In the genomic region with DNA sequence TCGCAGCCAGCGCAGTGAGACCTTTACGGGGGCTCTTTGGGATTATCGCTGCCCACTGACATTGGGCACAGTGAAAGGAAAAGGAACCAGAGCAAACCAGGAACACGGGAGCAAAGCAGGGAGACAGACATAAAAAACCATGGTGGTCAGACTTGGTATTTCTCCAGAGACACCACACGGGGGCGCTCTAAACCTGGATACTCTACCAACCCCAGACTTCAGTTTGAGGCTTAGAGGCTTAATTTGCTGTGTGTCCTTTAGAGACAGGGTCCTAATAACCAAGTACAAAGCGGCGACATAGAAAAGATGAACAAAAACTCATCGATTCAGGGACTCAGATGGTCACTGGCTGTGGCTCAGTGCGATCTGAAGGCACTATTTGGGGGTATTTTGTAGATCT, we compare ENCODE assay signal across 8 mouse cellular contexts. TPM values are rescaled to one million over a fixed set of nuclear protein-coding genes. Genes with fewer than 3 reads are reported as not detected.
A peak's percentile ranks its signal among the peaks of the same experiment; 100 is the strongest.
DNase-seq lines count a peak whose midpoint lies in the region; ATAC-seq and TF ChIP-seq lines count a peak whose summit lies in the region.

No protein-coding gene starts in this region.

- H3K9ac ChIP-seq in heart, adult 2 months (ENCODE audit: low read depth, low read length) = no peak overlapping the region
- H3K9ac ChIP-seq in forebrain, embryonic 13.5 days = peak overlapping the region; percentile 34; the same call in 1 of the 2 replicates

- no peaks in the 10 kb centered on the region for H3K27me3 ChIP-seq in heart, adult 2 months (ENCODE audit: control insufficient read depth, insufficient read depth, low read length)
- peaks cover 39% of the 10 kb centered on the region for H3K27me3 ChIP-seq in forebrain, embryonic 13.5 days

- no peaks in the 10 kb centered on the region for H3K79me2 ChIP-seq in heart, adult 2 months (replicated peaks; ENCODE audit: control insufficient read depth, insufficient read depth, low read length)

- TF ChIP-seq EP300 in heart, adult 2 months (IDR thresholded peaks at IDR 0.05; ENCODE audit: insufficient read depth, low read depth, low read length) = no peak

- TF ChIP-seq CTCF in heart, adult 2 months (IDR thresholded peaks at IDR 0.05) = peak; percentile 65
- peak; percentile 40; the same call in 1 of the 2 replicates for TF ChIP-seq CTCF in bone marrow macrophage, adult 2 months (IDR thresholded peaks at IDR 0.05; ENCODE audit: low read depth, low read length)

- H3K4me2 ChIP-seq in forebrain, embryonic 13.5 days = peak overlapping the region; percentile 21; the same call in 1 of the 2 replicates

- no peaks in the 10 kb centered on the region for H3K4me1 ChIP-seq in heart, adult 2 months (ENCODE audit: control insufficient read depth, insufficient read depth, low read length)
- no peaks in the 10 kb centered on the region for H3K4me1 ChIP-seq in bone marrow macrophage, adult 2 months (ENCODE audit: control insufficient read depth, insufficient read depth, low read length)
- H3K4me1 ChIP-seq in forebrain, embryonic 13.5 days = no peaks in the 10 kb centered on the region

- ATAC-seq in forebrain, embryonic 13.5 days = no peak

- 14% methylated on average over 11 of the region's 11 CpGs for WGBS in heart, adult 2 months
- WGBS in forebrain, embryonic 13.5 days = 11% methylated on average over 11 of the region's 11 CpGs
- WGBS in large intestine, adult 2 months = 12% methylated on average over 11 of the region's 11 CpGs

- no peaks in the 10 kb centered on the region for H3K36me3 ChIP-seq in heart, adult 2 months (ENCODE audit: control insufficient read depth, insufficient read depth, low read length)
- H3K36me3 ChIP-seq in forebrain, embryonic 13.5 days (ENCODE audit: poor library complexity, severe bottlenecking) = no peaks in the 10 kb centered on the region

- H3K27ac ChIP-seq in heart, adult 2 months = no peak overlapping the region
- H3K27ac ChIP-seq in bone marrow macrophage, adult 2 months (ENCODE audit: insufficient read depth, low read depth, low read length) = no peak overlapping the region
- no peak overlapping the region for H3K27ac ChIP-seq in forebrain, embryonic 13.5 days

- TF ChIP-seq POLR2A in heart, adult 2 months (IDR thresholded peaks at IDR 0.05; ENCODE audit: insufficient read depth, low read depth, low read length) = no peak
- no peak for TF ChIP-seq POLR2A in bone marrow macrophage, adult 2 months (IDR thresholded peaks at IDR 0.05; ENCODE audit: borderline replicate concordance, low read depth, low read length)

- H3K9me3 ChIP-seq in forebrain, embryonic 13.5 days (replicated peaks) = peaks cover 6% of the 10 kb centered on the region

- no peak overlapping the region for H3K4me3 ChIP-seq in heart, adult 2 months
- H3K4me3 ChIP-seq in bone marrow macrophage, adult 2 months (ENCODE audit: insufficient read depth, low read length) = no peak overlapping the region
- H3K4me3 ChIP-seq in forebrain, embryonic 13.5 days = no peak overlapping the region

- no peak for DNase-seq in heart, adult 2 months
- DNase-seq in heart, adult 8-10 months (ENCODE audit: low spot score) = no peak
- DNase-seq in 416B (ENCODE audit: low read depth) = peak; percentile 42
- peak; percentile 13 for DNase-seq in large intestine, adult 2 months (ENCODE audit: low read depth, low spot score)
- peak; percentile 62 for DNase-seq in mesoderm, embryonic 11.5 days (ENCODE audit: low read depth, low spot score)
- no peak for DNase-seq in gastrocnemius, adult 8-10 months (ENCODE audit: low spot score in 2 of 2)

- intact Hi-C loops in heart, adult 2 months (cut with DNase I) = loop anchor here (1.0 kb wide), 1 partner anchor 126 kb away; no protein-coding TSS in a partner anchor

RNA-seq across cellular contexts. Expression of gene Kcnk1, which starts 39.3 kb away (rescaled TPM):
- under 1 TPM in 1 of 2 experiments, not detected in 1; 0.31 TPM for total RNA-seq in heart, adult 2 months (2021)
- 0.32 and 0.78 TPM in 2 replicates for polyA plus RNA-seq in heart, adult 2 months (2012; rRNA removed)
- 1 to 10 TPM in 2 of 4 experiments, under 1 TPM in 2; 0.27 to 1.6 (median 0.78) TPM for total RNA-seq in heart, adult 8-10 months (2022)
- polyA plus RNA-seq in bone marrow macrophage, adult 2 months (2012; ENCODE audit: insufficient read depth, insufficient read length, missing spikeins) = not detected in 2 replicates
- polyA plus RNA-seq in forebrain, embryonic 13.5 days (2015; fragmentation: Nextera tagmentation; extraction: Ambion mirVana) = 4.1 and 5.2 TPM in 2 replicates
- polyA plus RNA-seq in large intestine, adult 2 months (2012; rRNA removed) = 58.0 and 59.0 TPM in 2 replicates
- total RNA-seq in gastrocnemius, adult 8-10 months (2022) = under 1 TPM in 3 of 4 experiments, not detected in 1; 0.21 to 0.31 (median 0.27) TPM

RNA-seq across cellular contexts. Expression of gene Map3k21, which starts 45.4 kb away (rescaled TPM):
- 1 to 10 TPM in 1 of 2 experiments, under 1 TPM in 1; 0.66 to 1.1 TPM for total RNA-seq in heart, adult 2 months (2021)
- 0.50 and 0.51 TPM in 2 replicates for polyA plus RNA-seq in heart, adult 2 months (2012; rRNA removed)
- 1 to 10 TPM in 3 of 4 experiments, under 1 TPM in 1; 0.78 to 2.1 (median 1.2) TPM for total RNA-seq in heart, adult 8-10 months (2022)
- not detected in 2 replicates for polyA plus RNA-seq in bone marrow macrophage, adult 2 months (2012; ENCODE audit: insufficient read depth, insufficient read length, missing spikeins)
- polyA plus RNA-seq in forebrain, embryonic 13.5 days (2015; fragmentation: Nextera tagmentation; extraction: Ambion mirVana) = 0.08 and 0.10 TPM in 2 replicates
- polyA plus RNA-seq in large intestine, adult 2 months (2012; rRNA removed) = 9.9 and 17.1 TPM in 2 replicates
- under 1 TPM; 0.05 to 0.20 (median 0.08) TPM for total RNA-seq in gastrocnemius, adult 8-10 months (2022)

RNA-seq across cellular contexts. Expression of gene Pcnx2, which starts 57.6 kb away (rescaled TPM):
- under 1 TPM; 0.34 to 0.36 TPM for total RNA-seq in heart, adult 2 months (2021)
- 0.79 and 0.86 TPM in 2 replicates for polyA plus RNA-seq in heart, adult 2 months (2012; rRNA removed)
- under 1 TPM; 0.49 to 0.90 (median 0.64) TPM for total RNA-seq in heart, adult 8-10 months (2022)
- not detected in 2 replicates for polyA plus RNA-seq in bone marrow macrophage, adult 2 months (2012; ENCODE audit: insufficient read depth, insufficient read length, missing spikeins)
- polyA plus RNA-seq in forebrain, embryonic 13.5 days (2015; fragmentation: Nextera tagmentation; extraction: Ambion mirVana) = 2.1 and 2.5 TPM in 2 replicates
- 0.16 and 0.20 TPM in 2 replicates for polyA plus RNA-seq in large intestine, adult 2 months (2012; rRNA removed)
- under 1 TPM; 0.24 to 0.51 (median 0.38) TPM for total RNA-seq in gastrocnemius, adult 8-10 months (2022)

Comparison
In these comparisons a context has a peak if more than half of its experiments do, and no peak if none do; other contexts are left out.
1. DNase-seq: peak in 416B (single experiment), large intestine, adult 2 months (single experiment) and mesoderm, embryonic 11.5 days (single experiment); none in heart, adult 2 months (0 of 2), heart, adult 8-10 months (single experiment) and gastrocnemius, adult 8-10 months (0 of 2).